Mouse (Mus musculus): ENCODE measurements at regions not wholly inside any gene's neighbourhood (a gene's known extent, or its start where the extent isn't known, plus 50 kb on each side); places are given as distances from the start of the nearest gene placed in this dataset.

- no peak for ATAC-seq (ENCODE audit: low FRiP score)
- no peak overlapping the region for H3K4me3 ChIP-seq (ENCODE audit: low read depth, low read length)
- WGBS: 42% methylated on average over 2 of the region's 2 CpGs
- no peak overlapping the region for H3K9ac ChIP-seq (replicated peaks; ENCODE audit: low read length, poor library complexity, severe bottlenecking)
- H3K4me2 ChIP-seq (ENCODE audit: low read depth, low read length, poor library complexity, severe bottlenecking): no peak overlapping the region
- no peaks in the 10 kb centered on the region for H3K4me1 ChIP-seq (ENCODE audit: insufficient read depth, low read length)
- no peaks in the 10 kb centered on the region for H3K9me3 ChIP-seq (ENCODE audit: low read length)
- no peaks in the 10 kb centered on the region for H3K36me3 ChIP-seq (ENCODE audit: insufficient read depth, low read length)
- no peak for TF ChIP-seq CTCF (IDR thresholded peaks at IDR 0.05)
- DNase-seq (ENCODE audit: low spot score): no peak
- H3K27me3 ChIP-seq (ENCODE audit: insufficient read depth, low read length): no peaks in the 10 kb centered on the region; the same call in 1 of the 2 replicates
- no peak overlapping the region for H3K27ac ChIP-seq (ENCODE audit: low read depth, low read length)
Measured at GRCm38 (mm10) chr10:111624021-111624420, 117.9 kb downstream of the Phlda1 start.

GRCm38 (mm10) chr10:111624624-111625023 lies 118.5 kb downstream of the Phlda1 start:
- no peaks in the 10 kb centered on the region for H3K36me3 ChIP-seq (ENCODE audit: insufficient read depth, low read length)
- H3K9me3 ChIP-seq (ENCODE audit: low read length): no peaks in the 10 kb centered on the region
- H3K4me3 ChIP-seq (ENCODE audit: low read depth, low read length): no peak overlapping the region
- no peak overlapping the region for H3K27ac ChIP-seq (ENCODE audit: low read depth, low read length)
- no peak overlapping the region for H3K9ac ChIP-seq (replicated peaks; ENCODE audit: low read length, poor library complexity, severe bottlenecking)
- TF ChIP-seq CTCF (IDR thresholded peaks at IDR 0.05): no peak
- DNase-seq (ENCODE audit: low spot score) (peak; percentile 33), ATAC-seq (ENCODE audit: low FRiP score) (no peak)
- H3K4me1 ChIP-seq (ENCODE audit: insufficient read depth, low read length): no peaks in the 10 kb centered on the region
- H3K27me3 ChIP-seq (ENCODE audit: insufficient read depth, low read length): no peaks in the 10 kb centered on the region; the same call in 1 of the 2 replicates
- no peak overlapping the region for H3K4me2 ChIP-seq (ENCODE audit: low read depth, low read length, poor library complexity, severe bottlenecking)
- WGBS: 20% methylated on average over 7 of the region's 7 CpGs

GRCm38 (mm10) chr10:111625573-111625972 lies 119.5 kb downstream of the Phlda1 start:
- Histone ChIP-seq H3K4me2 (ENCODE audit: low read depth, low read length, poor library complexity, severe bottlenecking) (no peak overlapping the region), H3K27ac (ENCODE audit: low read depth, low read length) (no peak overlapping the region), H3K36me3 (ENCODE audit: insufficient read depth, low read length) (no peaks in the 10 kb centered on the region), H3K27me3 (ENCODE audit: insufficient read depth, low read length) (no peaks in the 10 kb centered on the region; the same call in 1 of the 2 replicates), H3K9me3 (ENCODE audit: low read length) (no peaks in the 10 kb centered on the region), H3K4me1 (ENCODE audit: insufficient read depth, low read length) (no peaks in the 10 kb centered on the region), H3K4me3 (ENCODE audit: low read depth, low read length) (no peak overlapping the region), H3K9ac (replicated peaks; ENCODE audit: low read length, poor library complexity, severe bottlenecking) (no peak overlapping the region)
- TF ChIP-seq CTCF (IDR thresholded peaks at IDR 0.05): no peak
- DNase-seq (ENCODE audit: low spot score) (no peak), ATAC-seq (ENCODE audit: low FRiP score) (no peak)
- 98% methylated on average over 11 of the region's 11 CpGs for WGBS

GRCm38 (mm10) chr10:111626009-111626408 lies 119.9 kb downstream of the Phlda1 start:
- no peak for TF ChIP-seq CTCF (IDR thresholded peaks at IDR 0.05)
- H3K36me3 ChIP-seq (ENCODE audit: insufficient read depth, low read length): no peaks in the 10 kb centered on the region
- no peak overlapping the region for H3K27ac ChIP-seq (ENCODE audit: low read depth, low read length)
- no peak overlapping the region for H3K9ac ChIP-seq (replicated peaks; ENCODE audit: low read length, poor library complexity, severe bottlenecking)
- H3K27me3 ChIP-seq (ENCODE audit: insufficient read depth, low read length): no peaks in the 10 kb centered on the region; the same call in 1 of the 2 replicates
- WGBS: 94% methylated on average over 6 of the region's 6 CpGs
- no peak overlapping the region for H3K4me3 ChIP-seq (ENCODE audit: low read depth, low read length)
- ATAC-seq (ENCODE audit: low FRiP score): no peak
- H3K9me3 ChIP-seq (ENCODE audit: low read length): no peaks in the 10 kb centered on the region
- H3K4me2 ChIP-seq (ENCODE audit: low read depth, low read length, poor library complexity, severe bottlenecking): no peak overlapping the region
- H3K4me1 ChIP-seq (ENCODE audit: insufficient read depth, low read length): no peaks in the 10 kb centered on the region
- no peak for DNase-seq (ENCODE audit: low spot score)

- no peak overlapping the region for H3K9ac ChIP-seq (replicated peaks; ENCODE audit: low read length, poor library complexity, severe bottlenecking)
- H3K27me3 ChIP-seq (ENCODE audit: insufficient read depth, low read length): no peaks in the 10 kb centered on the region
- H3K4me3 ChIP-seq (ENCODE audit: low read depth, low read length): no peak overlapping the region
- no peaks in the 10 kb centered on the region for H3K36me3 ChIP-seq (ENCODE audit: insufficient read depth, low read length)
- H3K27ac ChIP-seq (ENCODE audit: low read depth, low read length): no peak overlapping the region
- no peak for TF ChIP-seq CTCF (IDR thresholded peaks at IDR 0.05)
- DNase-seq (ENCODE audit: low spot score): no peak
- H3K4me1 ChIP-seq (ENCODE audit: insufficient read depth, low read length): no peaks in the 10 kb centered on the region
- ATAC-seq (ENCODE audit: low FRiP score): no peak
- no peaks in the 10 kb centered on the region for H3K9me3 ChIP-seq (ENCODE audit: low read length)
- 66% methylated on average over 14 of the region's 14 CpGs for WGBS
- no peak overlapping the region for H3K4me2 ChIP-seq (ENCODE audit: low read depth, low read length, poor library complexity, severe bottlenecking)
Measured at GRCm38 (mm10) chr10:111636283-111636682, 130.2 kb downstream of the Phlda1 start.

- Histone ChIP-seq H3K36me3 (ENCODE audit: insufficient read depth, low read length) (no peaks in the 10 kb centered on the region), H3K4me3 (ENCODE audit: low read depth, low read length) (no peak overlapping the region), H3K27ac (ENCODE audit: low read depth, low read length) (no peak overlapping the region), H3K4me2 (ENCODE audit: low read depth, low read length, poor library complexity, severe bottlenecking) (no peak overlapping the region), H3K4me1 (ENCODE audit: insufficient read depth, low read length) (no peaks in the 10 kb centered on the region), H3K9me3 (ENCODE audit: low read length) (no peaks in the 10 kb centered on the region), H3K9ac (replicated peaks; ENCODE audit: low read length, poor library complexity, severe bottlenecking) (no peak overlapping the region), H3K27me3 (ENCODE audit: insufficient read depth, low read length) (no peaks in the 10 kb centered on the region)
- no peak for DNase-seq (ENCODE audit: low spot score)
- 95% methylated on average over 12 of the region's 12 CpGs for WGBS
- TF ChIP-seq CTCF (IDR thresholded peaks at IDR 0.05): no peak
- no peak for ATAC-seq (ENCODE audit: low FRiP score)
Measured at GRCm38 (mm10) chr10:111637084-111637735, 131.1 kb downstream of the Phlda1 start.
